Mouse (Mus musculus) megakaryocyte, embryonic 14.5 days (primary cell): ENCODE results near the gene Ntm.

Experiments used
- FLI1 ChIP-seq: IDR thresholded peaks from 2 replicates; pipeline ENCODE4 v1.6.1; 2012; ENCODE audit warnings: low read length, inconsistent platforms, mixed read lengths
- GATA1 ChIP-seq: IDR thresholded peaks from 3 replicates; pipeline ENCODE4 v1.6.1; 2012; ENCODE audit warnings: mixed read lengths, low read length, inconsistent platforms, borderline replicate concordance

DNA sequence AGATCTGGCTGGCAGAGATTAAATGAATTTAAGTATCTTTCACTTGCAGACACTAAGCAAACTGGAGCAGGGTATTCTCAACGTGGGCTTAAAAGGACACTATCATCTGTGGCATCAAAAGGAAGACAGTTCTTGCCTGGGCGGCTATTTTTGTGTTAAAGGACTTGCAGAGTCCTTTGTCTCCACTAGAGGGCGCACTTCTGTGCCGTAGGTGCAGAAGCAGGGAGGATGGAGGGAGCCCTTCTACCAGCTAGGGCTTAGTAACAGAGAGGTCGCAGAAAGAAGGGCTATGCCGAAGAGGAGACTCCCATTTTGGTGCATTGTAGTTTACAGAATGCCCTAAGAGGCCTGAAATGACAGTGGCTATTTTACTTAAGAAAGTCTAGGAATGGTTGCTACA, 308.1 kb downstream of the Ntm start:
- no peak for TF ChIP-seq FLI1
- TF ChIP-seq GATA1, result no peak
